Mouse (Mus musculus) small intestine, adult 2 months (tissue): ENCODE data around the gene Cpeb1. TPM values are rescaled to one million over a fixed set of nuclear protein-coding genes. Genes with fewer than 3 reads are reported as not detected.

ENCODE experiments used
- H3K27ac ChIP-seq: fragments of 200-500 bp; 2 replicates; pipeline ENCODE4 v1.5.1; 2012; ENCODE audit warnings: low read depth, low read length, control low read depth, inconsistent platforms; ENCODE audit not compliant: insufficient read depth
- H3K27me3 ChIP-seq: fragments of 200-500 bp; 2 replicates; pipeline ENCODE4 v1.6.1; 2012; ENCODE audit warnings: mild to moderate bottlenecking, moderate library complexity, low read length, inconsistent platforms; ENCODE audit not compliant: control insufficient read depth, insufficient read depth
- H3K36me3 ChIP-seq: fragments of 200-500 bp; 2 replicates; pipeline ENCODE4 v1.6.1; 2012; ENCODE audit warnings: mild to moderate bottlenecking, low read length, control low read depth, inconsistent platforms; ENCODE audit not compliant: control insufficient read depth, insufficient read depth
- H3K4me1 ChIP-seq: fragments of 200-500 bp; 2 replicates; pipeline ENCODE4 v1.6.1; 2012; ENCODE audit warnings: low read length, inconsistent platforms, mixed read lengths; ENCODE audit not compliant: control insufficient read depth, insufficient read depth, insufficient read length
- H3K4me3 ChIP-seq: fragments of 200-500 bp; 2 replicates; pipeline ENCODE4 v1.5.1; 2012; ENCODE audit warnings: low read depth, mild to moderate bottlenecking, control low read depth, inconsistent platforms, low read length, moderate library complexity
- CTCF ChIP-seq: fragments of 200-500 bp; IDR thresholded peaks from 2 replicates; pipeline ENCODE4 v1.5.1; 2012; ENCODE audit warnings: low read depth, mild to moderate bottlenecking, control low read depth, inconsistent platforms, low read length, moderate library complexity, mixed read lengths; ENCODE audit not compliant: insufficient replicate concordance, insufficient read length; ENCODE audit errors: extremely low read depth
- POLR2A ChIP-seq: fragments of 200-500 bp; IDR thresholded peaks from 2 replicates; pipeline ENCODE4 v1.6.1; 2012; ENCODE audit warnings: low read depth, mild to moderate bottlenecking, control low read depth, inconsistent platforms, low read length, moderate library complexity
- WGBS: fragments of 180-500 bp; shearing (Covaris S2); methylation state at CpG from one replicate; pipeline ENCODE4 v1.1.7; 2018; 5-methylcytosine and 5-hydroxymethylcytosine counted together
- polyA plus RNA-seq: library from polyadenylated mRNA; depleted of rRNA; stranded (reverse); fragments of >200 nt; gene quantifications from 2 replicates; pipeline ENCODE4 v1.2.3, GENCODE M21; 2012

Cpeb1 gene
- polyA plus RNA-seq, 1 experiment, result 0.28 TPM

GRCm38 (mm10) chr7:81345447-81346170 is 109.7 kb downstream of the Cpeb1 start:
- no peaks in the 10 kb centered on the region for H3K27me3 ChIP-seq
- TF ChIP-seq CTCF (no peak), POLR2A (no peak)
- no peak overlapping the region for H3K27ac ChIP-seq
- H3K36me3 ChIP-seq, result peaks cover 18% of the 10 kb centered on the region
- H3K4me3 ChIP-seq, result peak overlapping the region; percentile 99
- WGBS, result 60% methylated on average over 15 of the region's 15 CpGs
- H3K4me1 ChIP-seq, result peaks cover 10% of the 10 kb centered on the region

GRCm38 (mm10) chr7:81344544-81345446 is 110.5 kb downstream of the Cpeb1 start, which contains the start of gene Rps17:
Gene Rps17 (minus strand): TSS chr7:81345254.
- no peaks in the 10 kb centered on the region for H3K27me3 ChIP-seq
- TF ChIP-seq POLR2A, result peak; percentile 71
- peak; percentile 92 for TF ChIP-seq CTCF
- WGBS, result under 1% methylated on average over 85 of the region's 85 CpGs
- peaks cover 10% of the 10 kb centered on the region for H3K4me1 ChIP-seq
- H3K4me3 ChIP-seq, result peak within 1 kb of the TSS; percentile 99
- H3K36me3 ChIP-seq, result peaks cover 22% of the 10 kb centered on the region
- peak within 1 kb of the TSS; percentile 29 for H3K27ac ChIP-seq

GRCm38 (mm10) chr7:81343831-81344230 is 111.4 kb downstream of the Cpeb1 start:
- Histone ChIP-seq H3K27me3 (no peaks in the 10 kb centered on the region), H3K4me1 (peaks cover 10% of the 10 kb centered on the region), H3K4me3 (peak overlapping the region; percentile 99), H3K36me3 (peaks cover 25% of the 10 kb centered on the region), H3K27ac (no peak overlapping the region)
- no peak for TF ChIP-seq POLR2A
- TF ChIP-seq CTCF, result no peak
- 4% methylated on average over 10 of the region's 10 CpGs for WGBS

GRCm38 (mm10) chr7:81343316-81343715 is 111.9 kb downstream of the Cpeb1 start:
- H3K27ac ChIP-seq, result no peak overlapping the region

GRCm38 (mm10) chr7:81342356-81343094 is 112.7 kb downstream of the Cpeb1 start:
- H3K27me3 ChIP-seq, result no peaks in the 10 kb centered on the region
- no peak overlapping the region for H3K4me3 ChIP-seq
- peaks cover 29% of the 10 kb centered on the region for H3K36me3 ChIP-seq
- H3K4me1 ChIP-seq, result peaks cover 10% of the 10 kb centered on the region
- TF ChIP-seq CTCF (no peak), POLR2A (no peak)
- no peak overlapping the region for H3K27ac ChIP-seq
- 39% methylated on average over 8 of the region's 8 CpGs for WGBS

More at GRCm38 (mm10) chr7:81343316-81343715, 111.9 kb downstream of the Cpeb1 start:
- Histone ChIP-seq H3K36me3 (peaks cover 27% of the 10 kb centered on the region), H3K4me3 (peak overlapping the region; percentile 99), H3K4me1 (peaks cover 10% of the 10 kb centered on the region), H3K27me3 (no peaks in the 10 kb centered on the region)
- TF ChIP-seq CTCF (no peak), POLR2A (no peak)
- WGBS, result 15% methylated on average over 8 of the region's 8 CpGs

- Histone ChIP-seq H3K4me1 (peaks cover 10% of the 10 kb centered on the region), H3K27me3 (no peaks in the 10 kb centered on the region), H3K4me3 (no peak overlapping the region), H3K36me3 (peaks cover 29% of the 10 kb centered on the region), H3K27ac (no peak overlapping the region)
- 37% methylated on average over 3 of the region's 3 CpGs for WGBS
- peak; percentile 48; the same call in 1 of the 2 replicates for TF ChIP-seq CTCF
- TF ChIP-seq POLR2A, result no peak
Measured at GRCm38 (mm10) chr7:81341563-81341962, 113.7 kb downstream of the Cpeb1 start.

- Histone ChIP-seq H3K4me3 (no peak overlapping the region), H3K36me3 (peaks cover 31% of the 10 kb centered on the region), H3K4me1 (peaks cover 10% of the 10 kb centered on the region), H3K27ac (no peak overlapping the region), H3K27me3 (no peaks in the 10 kb centered on the region)
- WGBS, result 42% methylated on average over 4 of the region's 4 CpGs
- TF ChIP-seq CTCF (peak; percentile 59; the same call in 1 of the 2 replicates), POLR2A (no peak)
Measured at GRCm38 (mm10) chr7:81339783-81340182, 115.5 kb downstream of the Cpeb1 start.
